Mouse (Mus musculus): ENCODE data around the gene Kctd17. TPM values are rescaled to one million over a fixed set of nuclear protein-coding genes. Genes with fewer than 3 reads are reported as not detected.

The Kctd17 gene
- total RNA-seq, 1 experiment from 2014 or later: 4.6 TPM

DNA sequence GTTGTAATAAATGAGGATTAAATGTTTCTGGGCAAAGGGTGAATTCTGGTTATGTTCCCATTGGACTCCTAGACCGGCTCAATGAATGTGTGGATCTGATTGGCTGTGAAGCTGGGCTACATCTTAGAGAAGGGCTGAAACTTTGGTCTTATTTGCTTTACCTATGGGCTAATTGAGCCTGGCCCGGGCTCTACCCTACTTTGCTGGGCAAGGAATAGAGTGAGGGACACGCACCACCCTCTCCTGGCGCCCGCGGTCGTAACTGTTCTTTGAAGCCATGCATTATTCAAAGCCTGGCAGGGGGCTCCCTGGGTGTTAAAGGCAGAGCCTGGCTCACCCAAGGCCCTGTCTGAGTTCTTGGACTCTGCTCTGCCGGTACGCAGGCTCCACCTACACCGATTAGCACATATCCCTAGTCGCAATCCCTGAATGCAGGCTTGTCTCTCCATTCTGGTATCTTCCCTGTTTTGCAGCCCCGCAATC, 18.8 kb upstream of the Kctd17 start:
- no peak for ATAC-seq (replicated peaks; ENCODE audit: insufficient number of reproducible peaks, low FRiP score, low TSS enrichment, poor library complexity, severe bottlenecking)

DNA sequence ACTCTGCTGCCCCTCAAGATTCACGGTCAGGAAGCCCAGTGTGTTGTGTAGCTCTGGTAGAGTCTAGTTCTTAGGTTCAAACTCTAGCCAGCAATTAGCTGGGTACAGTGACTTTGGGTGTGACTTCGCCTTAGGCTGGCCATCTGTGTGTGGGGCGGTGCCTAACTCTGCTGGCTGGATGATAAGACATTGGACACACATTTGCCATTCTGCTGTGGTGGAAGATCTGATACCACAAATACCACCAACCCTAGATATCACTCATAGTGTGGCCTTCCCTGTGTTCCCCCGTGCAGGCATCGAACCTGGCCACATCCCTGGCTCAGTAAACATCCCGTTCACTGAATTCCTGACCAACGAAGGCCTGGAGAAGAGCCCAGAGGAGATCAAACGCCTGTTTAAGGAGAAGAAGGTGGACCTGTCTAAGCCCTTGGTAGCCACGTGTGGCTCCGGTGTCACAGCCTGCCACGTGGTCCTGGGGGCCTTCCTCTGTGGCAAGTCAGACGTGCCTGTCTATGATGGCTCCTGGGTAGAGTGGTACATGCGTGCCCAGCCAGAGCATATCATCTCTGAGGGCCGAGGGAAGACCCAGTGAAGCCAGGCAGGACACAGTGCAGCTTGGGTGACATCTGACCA, 15.2 kb upstream of the Kctd17 start:
- no peak for ATAC-seq (replicated peaks; ENCODE audit: insufficient number of reproducible peaks, low FRiP score, low TSS enrichment, poor library complexity, severe bottlenecking)

DNA sequence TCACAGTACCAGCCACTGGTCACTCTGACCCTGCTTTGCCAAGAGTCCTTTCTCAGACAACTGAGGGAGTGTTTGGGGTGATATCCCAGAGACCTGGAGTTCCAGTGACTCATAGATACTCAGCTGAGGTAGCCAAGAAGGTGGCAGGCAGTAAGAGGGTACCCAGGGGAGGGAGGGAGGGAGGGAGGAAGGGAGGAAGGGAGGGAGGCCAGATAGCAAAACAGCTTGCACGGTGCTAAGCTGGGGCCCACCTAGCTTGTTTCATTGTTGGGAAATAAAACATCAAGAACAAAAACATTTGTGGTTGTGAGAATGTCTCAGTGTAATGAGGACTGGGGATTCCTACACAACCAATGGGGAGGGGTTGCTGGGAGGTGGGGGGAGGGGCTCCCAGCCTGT, 14.6 kb upstream of the Kctd17 start:
- ATAC-seq (replicated peaks; ENCODE audit: insufficient number of reproducible peaks, low FRiP score, low TSS enrichment, poor library complexity, severe bottlenecking): no peak

DNA sequence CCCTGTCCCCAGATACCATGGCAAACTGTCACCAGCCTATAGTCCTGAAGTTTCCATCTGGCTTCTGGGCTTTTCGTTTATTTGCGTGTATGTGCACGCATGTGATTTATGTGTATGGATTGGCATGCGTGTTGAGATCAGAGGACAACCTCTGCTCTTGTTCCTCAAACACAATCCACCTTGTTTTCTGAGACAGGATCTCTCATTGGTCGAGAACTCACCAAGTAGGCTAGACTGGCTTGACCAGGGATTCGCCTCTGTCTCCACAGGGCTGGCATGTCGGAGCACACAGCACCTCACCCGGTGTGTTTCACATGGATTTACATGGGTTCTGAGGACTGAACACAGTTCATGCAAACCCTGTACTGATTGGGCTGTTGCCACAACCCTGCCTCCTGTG, 14.2 kb upstream of the Kctd17 start:
- ATAC-seq (replicated peaks; ENCODE audit: insufficient number of reproducible peaks, low FRiP score, low TSS enrichment, poor library complexity, severe bottlenecking): no peak

DNA sequence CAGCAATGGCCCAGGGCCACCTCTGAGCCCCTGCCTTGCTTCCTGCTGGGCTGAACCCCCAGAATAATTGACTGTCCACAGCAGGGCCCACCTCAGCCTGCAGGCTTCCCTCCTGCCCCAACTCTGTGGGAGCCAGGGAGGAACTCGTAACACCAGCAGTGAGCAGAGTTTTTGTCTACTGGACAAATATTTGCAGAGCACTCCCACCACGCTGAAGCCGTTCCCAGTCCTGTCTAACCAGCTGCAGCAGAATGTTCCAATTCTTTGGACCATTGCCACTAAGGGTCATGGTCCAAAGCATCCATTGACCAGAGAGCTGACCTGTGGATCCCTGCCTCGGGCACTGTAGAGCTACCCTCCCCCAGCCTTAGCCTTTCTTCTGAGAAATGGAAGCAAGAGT, 11.4 kb upstream of the Kctd17 start:
- ATAC-seq (replicated peaks; ENCODE audit: insufficient number of reproducible peaks, low FRiP score, low TSS enrichment, poor library complexity, severe bottlenecking): no peak

DNA sequence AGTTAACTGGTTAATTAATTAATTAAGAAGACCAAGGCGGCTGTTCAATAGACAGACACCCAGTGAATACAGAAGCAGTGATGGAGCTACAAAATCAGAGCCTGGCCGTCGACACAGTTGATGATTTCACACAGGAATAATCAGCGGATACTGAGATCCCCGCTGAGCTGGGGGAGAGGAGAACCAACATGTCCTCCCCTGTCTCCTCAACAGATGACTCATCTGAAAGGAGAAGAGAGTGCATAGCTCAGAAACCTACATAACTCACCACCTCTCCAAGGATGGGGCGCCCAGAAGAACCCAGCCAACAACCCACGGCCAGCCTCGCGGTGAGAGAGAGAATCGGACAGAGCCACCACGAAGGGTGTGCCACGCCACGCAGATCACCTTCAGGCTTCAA, 8.0 kb upstream of the Kctd17 start:
- no peak for ATAC-seq (replicated peaks; ENCODE audit: insufficient number of reproducible peaks, low FRiP score, low TSS enrichment, poor library complexity, severe bottlenecking)

DNA sequence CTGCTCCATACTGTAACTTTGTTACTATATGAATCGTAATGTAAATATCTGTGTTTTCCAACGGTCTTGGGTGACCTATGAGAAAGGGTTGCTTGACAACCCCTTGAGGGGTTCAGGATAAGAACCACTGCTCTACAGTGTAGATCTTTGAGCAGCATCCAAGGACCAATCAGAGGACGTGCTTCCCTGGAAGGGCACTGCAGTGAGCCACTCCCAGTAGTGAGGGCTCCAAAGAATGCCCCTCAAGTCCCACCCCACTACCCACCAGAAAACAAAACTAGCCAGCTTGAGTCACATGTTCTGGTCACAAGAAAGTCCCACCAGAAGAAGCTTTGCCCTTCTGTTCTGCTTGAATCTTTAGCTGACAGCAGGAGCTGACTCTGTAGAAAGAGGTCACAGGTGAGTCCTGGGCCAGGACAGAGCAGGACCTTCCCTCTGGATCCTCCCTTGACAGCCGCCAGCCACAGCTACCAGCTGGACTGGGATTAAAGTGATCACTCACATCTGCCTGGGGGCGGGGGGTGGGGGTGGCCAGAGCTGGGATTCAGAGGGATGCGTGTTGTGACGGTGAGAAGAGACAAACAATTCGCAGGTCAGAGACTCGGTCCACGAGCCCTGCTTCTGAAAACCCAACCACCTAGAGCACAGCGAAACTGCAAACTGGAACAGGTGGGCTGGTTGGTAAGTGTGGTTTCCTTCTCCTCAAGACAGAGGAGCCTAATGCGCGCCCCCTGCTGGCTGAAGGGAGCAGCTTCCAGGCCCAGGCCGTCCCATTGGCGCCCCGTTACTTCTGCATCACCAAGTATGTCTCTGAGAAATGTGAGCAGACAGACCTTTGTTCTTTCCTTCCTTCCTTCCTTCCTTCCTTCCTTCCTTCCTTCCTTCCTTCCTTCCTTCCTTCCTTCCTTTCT, 6.1 kb upstream of the Kctd17 start:
- peak; percentile 89 for ATAC-seq (replicated peaks; ENCODE audit: insufficient number of reproducible peaks, low FRiP score, low TSS enrichment, poor library complexity, severe bottlenecking)

DNA sequence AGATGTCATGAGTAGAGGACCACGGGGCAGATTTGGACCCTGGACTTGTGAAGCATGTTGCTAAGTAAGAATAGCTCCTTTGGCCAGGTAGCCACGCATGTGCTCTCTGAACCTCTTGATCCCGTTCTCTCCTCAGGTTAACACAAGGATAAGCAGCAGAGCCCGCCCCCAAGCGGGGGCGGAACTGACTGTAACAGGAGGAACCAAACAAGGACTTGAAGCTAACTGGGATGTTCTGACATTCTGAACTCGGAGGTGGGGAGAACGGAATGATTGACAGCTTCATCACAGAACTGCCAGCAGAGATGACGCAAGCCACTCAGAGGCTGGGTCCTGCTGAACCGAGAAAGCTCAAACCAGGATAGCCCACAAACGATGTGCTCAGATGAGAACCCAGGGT, 3.9 kb upstream of the Kctd17 start:
- ATAC-seq (replicated peaks; ENCODE audit: insufficient number of reproducible peaks, low FRiP score, low TSS enrichment, poor library complexity, severe bottlenecking): no peak

DNA sequence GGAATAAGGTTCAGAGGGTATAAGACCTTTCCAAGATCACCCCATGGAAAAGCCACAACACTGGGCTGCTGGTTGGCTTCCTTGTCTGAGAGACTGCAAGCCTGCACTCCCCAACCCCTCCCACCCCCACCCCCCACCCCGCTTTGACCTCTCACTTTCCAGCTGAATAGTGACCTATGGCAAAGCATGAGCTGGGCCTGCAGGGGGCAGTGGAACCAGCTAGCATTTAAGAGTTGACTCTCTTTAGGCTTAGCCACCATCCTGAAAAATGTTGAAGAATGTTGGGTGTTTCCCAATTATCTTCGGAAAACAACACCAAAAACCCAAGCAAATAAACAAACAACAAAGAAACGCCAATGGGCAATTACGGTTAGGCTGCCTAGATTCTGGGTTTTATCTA, 3.1 kb upstream of the Kctd17 start:
- no peak for ATAC-seq (replicated peaks; ENCODE audit: insufficient number of reproducible peaks, low FRiP score, low TSS enrichment, poor library complexity, severe bottlenecking)

DNA sequence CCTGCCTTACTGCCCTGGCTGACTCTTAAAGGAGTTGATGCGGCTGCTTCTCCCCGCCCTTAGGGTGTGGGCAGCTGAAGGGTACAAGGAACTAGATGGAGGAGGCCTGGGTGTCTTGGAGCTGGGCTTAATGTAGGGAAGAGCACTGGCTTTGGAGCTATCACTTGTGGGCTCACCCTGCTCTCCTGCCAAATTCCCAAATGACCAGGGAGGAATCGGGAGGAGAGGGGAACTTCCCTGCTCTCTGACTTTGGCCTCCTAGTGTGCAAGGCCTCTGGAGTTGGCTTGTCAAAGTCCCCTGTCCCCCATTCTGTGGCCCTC, 735 bp downstream of the Kctd17 start:
- no peak for ATAC-seq (replicated peaks; ENCODE audit: insufficient number of reproducible peaks, low FRiP score, low TSS enrichment, poor library complexity, severe bottlenecking)

DNA sequence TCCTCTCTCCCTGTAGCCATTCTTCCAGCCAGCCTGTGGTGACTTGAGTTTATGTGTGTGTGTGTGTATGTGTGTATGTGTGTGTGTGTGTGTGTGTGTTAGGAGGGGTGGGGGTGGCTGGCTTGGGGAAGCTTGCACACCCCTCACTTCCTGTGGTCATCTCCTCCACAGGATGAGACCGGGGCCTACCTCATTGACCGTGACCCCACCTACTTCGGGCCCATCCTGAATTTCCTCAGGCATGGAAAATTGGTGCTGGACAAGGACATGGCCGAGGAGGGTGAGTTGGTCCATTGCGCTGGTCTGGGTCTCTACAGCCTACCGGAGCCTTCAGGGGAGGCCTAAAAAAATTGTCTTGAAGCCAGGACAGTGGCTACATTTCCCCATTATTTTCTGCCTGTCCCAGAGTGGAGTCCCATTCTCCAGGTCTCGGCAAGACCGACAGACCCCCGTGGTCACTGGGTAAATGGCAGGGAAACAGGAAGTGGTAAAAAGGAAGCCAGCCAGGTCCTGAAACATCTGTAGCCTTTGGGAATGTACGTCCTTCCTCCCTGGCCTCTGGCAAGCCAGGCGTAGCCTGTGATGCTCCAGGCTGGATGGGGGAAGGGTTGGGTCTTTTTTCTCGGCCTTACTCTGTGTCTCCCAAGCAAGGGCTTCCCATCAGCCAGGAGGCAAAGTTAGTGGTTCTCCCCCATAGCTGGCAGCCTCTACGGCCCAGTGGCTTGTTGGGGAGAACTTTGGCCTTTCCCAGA, 1.7 kb downstream of the Kctd17 start:
- no peak for ATAC-seq (replicated peaks; ENCODE audit: insufficient number of reproducible peaks, low FRiP score, low TSS enrichment, poor library complexity, severe bottlenecking)

DNA sequence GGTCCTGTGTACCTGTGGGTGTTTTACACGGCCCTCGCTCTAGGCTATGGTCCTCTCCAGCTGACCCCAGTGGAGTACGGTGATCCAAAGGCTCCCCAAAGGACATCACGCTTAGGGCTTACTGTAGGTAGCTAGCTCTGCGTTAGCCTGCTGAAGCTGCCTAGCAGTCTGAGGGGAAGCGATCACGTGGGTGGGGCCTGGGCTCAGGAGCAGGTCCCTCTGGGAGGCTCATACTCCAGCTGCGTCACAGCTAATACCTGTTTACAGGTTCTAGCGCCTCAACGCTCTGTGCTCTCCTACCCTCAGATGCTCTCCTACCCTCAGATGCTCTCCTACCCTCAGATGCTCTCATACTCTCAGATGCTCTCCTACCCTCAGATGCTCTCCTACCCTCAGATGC, 2.5 kb downstream of the Kctd17 start:
- no peak for ATAC-seq (replicated peaks; ENCODE audit: insufficient number of reproducible peaks, low FRiP score, low TSS enrichment, poor library complexity, severe bottlenecking)

DNA sequence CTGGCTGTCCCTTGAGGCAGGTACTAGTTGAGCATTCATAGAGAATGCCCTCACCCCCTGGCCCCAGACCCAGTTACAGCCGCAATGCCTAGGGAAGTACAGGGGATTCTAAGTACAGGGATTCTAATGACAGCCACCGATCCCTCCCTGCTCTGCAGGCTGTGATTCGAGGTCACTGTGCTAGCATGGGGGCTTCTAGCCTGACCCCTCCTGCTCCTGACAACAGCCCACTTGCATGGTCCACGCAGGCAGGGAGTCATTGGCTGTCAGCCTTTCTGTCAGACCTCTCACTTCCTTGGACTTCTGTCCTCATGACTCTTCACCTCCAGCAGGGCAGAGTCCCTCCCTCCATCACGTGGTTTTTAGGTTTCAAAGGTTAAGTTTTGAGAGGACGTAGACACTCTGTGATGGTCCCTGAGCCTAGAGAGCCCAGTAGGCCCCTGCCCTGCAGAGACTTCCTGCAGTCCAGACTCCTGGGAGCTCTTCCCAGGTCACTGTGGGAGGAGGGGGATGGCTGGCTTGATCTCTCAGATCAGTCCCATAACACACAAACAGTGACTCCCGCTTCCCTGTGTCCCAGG, 3.3 kb downstream of the Kctd17 start:
- ATAC-seq (replicated peaks; ENCODE audit: insufficient number of reproducible peaks, low FRiP score, low TSS enrichment, poor library complexity, severe bottlenecking): no peak

DNA sequence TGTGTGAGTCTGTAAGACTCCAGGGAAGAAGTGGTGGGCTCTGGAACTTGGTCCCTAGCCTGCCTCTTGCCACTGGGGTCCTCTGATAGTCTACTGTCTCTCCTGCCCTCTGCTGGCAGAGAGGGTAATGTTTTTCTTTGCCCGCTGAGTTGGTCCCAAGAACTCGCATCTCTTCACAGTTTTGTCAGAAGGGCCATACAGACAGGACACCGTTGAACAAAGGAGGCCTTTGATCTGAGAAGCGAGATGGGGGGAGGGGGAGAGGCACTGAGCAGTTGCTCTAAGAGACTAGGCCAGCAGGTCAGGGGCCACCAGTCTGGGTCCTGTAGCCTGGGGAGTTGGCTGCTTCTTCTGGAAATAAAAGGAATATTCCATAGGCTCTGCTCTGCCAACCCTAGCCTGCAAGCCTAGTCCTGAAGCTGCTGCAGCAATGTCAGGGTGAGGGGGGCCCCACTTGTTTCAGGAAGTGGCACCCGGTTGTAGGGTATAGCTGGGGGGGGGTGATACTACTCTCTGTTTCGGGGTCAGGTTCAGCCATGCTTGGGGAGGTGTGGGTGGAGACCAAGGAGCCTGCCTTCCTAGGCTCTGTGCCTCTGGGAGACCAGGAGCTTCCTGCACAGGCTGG, 6.6 kb downstream of the Kctd17 start:
- no peak for ATAC-seq (replicated peaks; ENCODE audit: insufficient number of reproducible peaks, low FRiP score, low TSS enrichment, poor library complexity, severe bottlenecking)

DNA sequence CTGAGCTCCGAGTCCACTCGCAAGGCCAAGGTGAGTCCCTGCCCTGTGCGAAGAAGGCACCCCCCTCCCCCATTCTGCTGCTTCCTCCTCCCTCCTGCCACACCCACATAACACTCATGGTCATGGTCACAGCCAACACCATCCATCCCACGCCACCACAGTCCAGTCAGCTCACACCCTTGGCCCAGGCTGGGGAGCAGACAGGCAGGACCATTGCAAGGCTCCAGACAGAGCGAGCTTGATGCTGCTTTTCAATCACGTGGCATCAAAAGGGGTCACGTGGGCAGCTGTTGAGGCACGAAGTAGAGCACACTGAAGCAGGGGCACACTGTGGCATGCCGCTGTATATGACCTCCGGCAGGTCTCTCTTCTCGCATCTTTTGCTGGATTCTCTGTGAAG, 7.3 kb downstream of the Kctd17 start:
- ATAC-seq (replicated peaks; ENCODE audit: insufficient number of reproducible peaks, low FRiP score, low TSS enrichment, poor library complexity, severe bottlenecking): no peak

DNA sequence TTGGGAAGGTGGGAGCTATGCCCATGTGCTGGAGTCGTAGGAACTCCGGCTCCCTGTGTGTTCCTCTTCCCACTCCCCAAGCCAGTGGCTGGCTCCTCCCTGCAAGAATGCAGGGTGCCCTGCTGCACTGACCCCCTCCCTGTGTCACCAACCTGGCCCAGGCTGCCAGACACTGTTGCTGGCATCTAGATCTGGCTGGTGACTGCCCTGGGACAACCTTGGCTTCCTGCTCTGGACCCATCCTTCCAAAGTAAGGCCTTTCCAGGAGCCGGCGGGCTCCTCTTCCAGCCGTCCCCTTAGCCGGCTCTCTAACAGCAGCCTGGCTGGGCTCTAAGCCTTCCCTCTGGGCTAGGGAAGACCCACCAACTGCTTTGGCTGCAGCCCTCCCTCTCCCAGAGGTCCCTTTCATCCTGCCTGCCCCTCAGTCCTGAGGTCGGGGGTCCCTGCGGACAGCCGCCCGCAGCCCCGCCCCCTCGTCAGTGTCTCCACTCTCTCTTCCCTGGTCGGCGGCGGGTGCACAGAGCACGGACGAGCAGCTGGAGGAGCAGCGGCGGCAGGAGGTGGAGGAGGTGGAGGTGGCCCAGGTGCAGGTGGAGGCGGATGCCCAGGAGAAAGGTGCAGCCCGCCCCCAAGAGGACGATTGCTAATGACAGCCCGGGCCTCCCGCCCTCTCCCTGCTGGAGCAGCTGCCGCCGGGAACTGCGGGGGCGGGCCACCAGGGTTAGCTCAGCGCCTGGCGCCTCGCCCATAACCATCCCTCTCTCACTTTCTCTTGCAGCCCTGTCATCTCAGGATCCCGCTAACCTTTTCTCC, 8.2 kb downstream of the Kctd17 start:
- ATAC-seq (replicated peaks; ENCODE audit: insufficient number of reproducible peaks, low FRiP score, low TSS enrichment, poor library complexity, severe bottlenecking): no peak

DNA sequence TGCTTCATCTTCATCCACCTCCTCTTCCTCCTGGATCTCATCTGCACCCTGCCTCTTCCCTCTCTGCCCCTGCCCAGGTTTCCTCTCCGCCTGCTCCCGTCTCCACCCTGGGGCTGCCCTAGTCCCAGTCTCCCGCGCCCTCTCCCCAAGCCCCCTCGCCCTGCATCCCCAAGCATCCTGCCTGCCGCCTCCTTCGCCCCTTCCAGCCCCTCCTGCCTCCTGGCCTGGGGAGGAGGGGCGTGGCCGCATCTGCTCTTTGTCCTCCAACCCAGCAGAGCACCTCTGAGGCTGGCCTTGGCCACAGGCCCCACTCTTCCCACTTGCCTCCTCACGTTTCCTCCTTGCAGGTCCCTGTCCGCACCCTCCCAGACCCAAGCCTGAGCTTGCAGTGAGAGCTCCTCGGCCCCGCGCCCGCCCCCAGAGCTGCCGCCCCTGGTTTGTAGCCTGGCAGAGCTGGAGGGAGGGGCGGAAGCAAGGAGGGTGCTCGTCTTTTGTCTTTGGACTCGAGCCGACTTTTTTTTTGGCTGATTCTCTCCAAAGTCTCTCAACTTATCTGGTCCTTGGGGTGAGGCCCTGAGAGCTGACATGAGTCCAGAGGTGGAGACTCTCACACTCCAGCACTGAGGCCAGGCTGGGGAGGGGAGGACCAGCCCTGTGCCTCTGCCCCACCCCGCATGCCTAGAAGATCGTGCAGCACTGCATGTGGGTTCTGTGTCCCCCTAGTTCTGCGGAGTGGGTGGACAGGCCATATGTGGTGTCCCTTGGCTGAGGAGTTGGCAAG, 9.1 kb downstream of the Kctd17 start:
- no peak for ATAC-seq (replicated peaks; ENCODE audit: insufficient number of reproducible peaks, low FRiP score, low TSS enrichment, poor library complexity, severe bottlenecking)

Measured in monocyte, adult 5-6 weeks (primary cell).